Comparison of ENCODE assay signal across 29 mouse cellular contexts in genomic region chr3:67284039-67284438, GRCm38 (mm10).
DNase-seq lines count a peak whose midpoint lies in the region; ATAC-seq and TF ChIP-seq lines count a peak whose summit lies in the region.
"Had no signal": no experiment of that assay in that cellular context is flagged by ENCODE, and none has a peak within 500 bp of the region (broad histone marks: within the 10 kb centered on the region; RNA-seq: fewer than 3 reads in every experiment).

No protein-coding gene starts in this region.

- H3K27me3 ChIP-seq in midbrain, embryonic 14.5 days (ENCODE audit: control insufficient read depth, insufficient read depth, low read length), result no peaks in the 10 kb centered on the region
- H3K27me3 ChIP-seq in midbrain, embryonic 10.5 days (ENCODE audit: low read depth, poor library complexity, severe bottlenecking), result no peaks in the 10 kb centered on the region
- H3K27me3 ChIP-seq: embryonic facial prominence, embryonic 15.5 days; forebrain, embryonic 13.5 days; heart, embryonic 15.5 days; hindbrain, embryonic 13.5 days; midbrain, embryonic 12.5 days had no signal

- TF ChIP-seq CTCF in brain, embryonic 14.5 days (IDR thresholded peaks at IDR 0.05; ENCODE audit: borderline replicate concordance, extremely low read depth, insufficient read depth, insufficient read length), result no peak

- no peak overlapping the region for H3K9ac ChIP-seq in midbrain, embryonic 14.5 days (replicated peaks; ENCODE audit: low read length)
- H3K9ac ChIP-seq: embryonic facial prominence, embryonic 15.5 days; forebrain, embryonic 13.5 days; heart, embryonic 15.5 days; hindbrain, embryonic 13.5 days; liver, embryonic 14.5 days; lung, embryonic 14.5 days; midbrain, embryonic 12.5 days had no signal

- no peaks in the 10 kb centered on the region for H3K4me1 ChIP-seq in midbrain, embryonic 14.5 days (ENCODE audit: control insufficient read depth, insufficient read depth, low read length)
- no peaks in the 10 kb centered on the region for H3K4me1 ChIP-seq in midbrain, embryonic 10.5 days
- H3K4me1 ChIP-seq: embryonic facial prominence, embryonic 10.5 days; embryonic facial prominence, embryonic 15.5 days; heart, embryonic 10.5 days; midbrain, embryonic 12.5 days had no signal

- no peak for TF ChIP-seq POLR2A in brain, embryonic 14.5 days (IDR thresholded peaks at IDR 0.05; ENCODE audit: borderline replicate concordance, extremely low read depth, insufficient read depth, insufficient read length, poor library complexity, severe bottlenecking)

- 72% methylated on average over 1 of the region's 1 CpGs for WGBS in midbrain, embryonic 14.5 days
- 82% methylated on average over 1 of the region's 1 CpGs for WGBS in midbrain, embryonic 10.5 days

- no peak for ATAC-seq in midbrain, embryonic 14.5 days (ENCODE audit: low FRiP score, low TSS enrichment)
- ATAC-seq: forebrain, embryonic 13.5 days; inflammation-experienced regulatory T-cells, adult 6 months had no signal

- H3K4me2 ChIP-seq in midbrain, embryonic 14.5 days (ENCODE audit: low read length), result no peak overlapping the region
- H3K4me2 ChIP-seq: embryonic facial prominence, embryonic 15.5 days; forebrain, embryonic 13.5 days; heart, embryonic 15.5 days; hindbrain, embryonic 13.5 days; lung, embryonic 14.5 days; midbrain, embryonic 12.5 days had no signal

- H3K27ac ChIP-seq in midbrain, embryonic 14.5 days (replicated peaks; ENCODE audit: low read depth, low read length), result no peak overlapping the region
- no peak overlapping the region for H3K27ac ChIP-seq in midbrain, embryonic 10.5 days (replicated peaks)
- H3K27ac ChIP-seq: embryonic facial prominence, embryonic 10.5 days; embryonic facial prominence, embryonic 15.5 days; forebrain, embryonic 13.5 days; heart, embryonic 10.5 days; heart, embryonic 15.5 days; hindbrain, embryonic 13.5 days; liver, embryonic 14.5 days; midbrain, embryonic 12.5 days had no signal

- DNase-seq in adrenal gland, adult 8-10 months, result peak; percentile 3
- DNase-seq in adrenal gland, postnatal 10 days, result no peak
- DNase-seq in midbrain, embryonic 14.5 days, result peak; percentile 15
- DNase-seq in midbrain, embryonic 10.5 days (ENCODE audit: low spot score), result no peak
- DNase-seq in 416B (ENCODE audit: low read depth), result peak; percentile 37
- DNase-seq in brain, embryonic 14.5 days (ENCODE audit: low read depth), result peak; percentile 7
- no peak for DNase-seq in embryo, embryonic 11 days
- no peak for DNase-seq in thymus, postnatal 10 days (ENCODE audit: low spot score in 2 of 2)
- DNase-seq: B cell, adult 2 months; cerebellum, adult 2 months; cerebellum, postnatal 14 days; gastrocnemius, postnatal 14 days; kidney, adult 11 months; kidney, postnatal 14 days; layer of hippocampus, adult 9-11 months; liver; lung, embryonic 14.5 days; right cerebral cortex, postnatal 25 days; thymus, postnatal 25 days had no signal

- no peaks in the 10 kb centered on the region for H3K9me3 ChIP-seq in midbrain, embryonic 14.5 days (ENCODE audit: control insufficient read depth, low read length)
- H3K9me3 ChIP-seq in midbrain, embryonic 10.5 days (replicated peaks), result no peaks in the 10 kb centered on the region
- H3K9me3 ChIP-seq: embryonic facial prominence, embryonic 10.5 days; embryonic facial prominence, embryonic 15.5 days; forebrain, embryonic 13.5 days; heart, embryonic 10.5 days; heart, embryonic 15.5 days; hindbrain, embryonic 13.5 days; midbrain, embryonic 12.5 days had no signal

- H3K36me3 ChIP-seq in midbrain, embryonic 14.5 days (ENCODE audit: control insufficient read depth, insufficient read depth, low read length), result no peaks in the 10 kb centered on the region
- H3K36me3 ChIP-seq in midbrain, embryonic 10.5 days, result no peaks in the 10 kb centered on the region
- H3K36me3 ChIP-seq: embryonic facial prominence, embryonic 10.5 days; embryonic facial prominence, embryonic 15.5 days; heart, embryonic 10.5 days; heart, embryonic 15.5 days; hindbrain, embryonic 13.5 days; midbrain, embryonic 12.5 days had no signal

- no peak overlapping the region for H3K4me3 ChIP-seq in midbrain, embryonic 14.5 days (replicated peaks; ENCODE audit: low read depth, low read length)
- no peak overlapping the region for H3K4me3 ChIP-seq in midbrain, embryonic 10.5 days
- H3K4me3 ChIP-seq: embryonic facial prominence, embryonic 10.5 days; embryonic facial prominence, embryonic 15.5 days; forebrain, embryonic 13.5 days; heart, embryonic 10.5 days; heart, embryonic 15.5 days; hindbrain, embryonic 13.5 days; midbrain, embryonic 12.5 days; myocyte had no signal

Comparison
In these comparisons a context has a peak if more than half of its experiments do, and no peak if none do; other contexts are left out.
1. DNase-seq: peak in adrenal gland, adult 8-10 months (single experiment), midbrain, embryonic 14.5 days (single experiment), 416B (single experiment) and brain, embryonic 14.5 days (single experiment); none in adrenal gland, postnatal 10 days (single experiment), midbrain, embryonic 10.5 days (single experiment), embryo, embryonic 11 days (single experiment) and thymus, postnatal 10 days (0 of 2).